Mouse (Mus musculus) kidney, adult 2 months (tissue): ENCODE measurements around the gene Cfap97d1. TPM values are rescaled to one million over a fixed set of nuclear protein-coding genes. Genes with fewer than 3 reads are reported as not detected.

Source experiments
- DNase-seq: peaks from one replicate; pipeline ENCODE4 v3.0.0; 2021
- H3K27ac ChIP-seq: fragments of 200-500 bp; 2 replicates; pipeline ENCODE4 v1.5.1; 2012; ENCODE audit warnings: low read depth, low read length, control low read depth, inconsistent platforms; ENCODE audit not compliant: insufficient read depth
- H3K27me3 ChIP-seq: fragments of 200-500 bp; replicated peaks from 2 replicates; pipeline ENCODE4 v1.6.1; 2012; ENCODE audit warnings: mild to moderate bottlenecking, moderate library complexity, low read length, inconsistent platforms; ENCODE audit not compliant: control insufficient read depth, insufficient read depth
- H3K36me3 ChIP-seq: fragments of 200-500 bp; 2 replicates; pipeline ENCODE4 v1.6.1; 2012; ENCODE audit warnings: mild to moderate bottlenecking, moderate library complexity, low read length, inconsistent platforms; ENCODE audit not compliant: control insufficient read depth, insufficient read depth
- H3K4me1 ChIP-seq: fragments of 200-500 bp; 2 replicates; pipeline ENCODE4 v1.6.1; 2011; ENCODE audit warnings: low read length; ENCODE audit not compliant: control insufficient read depth, insufficient read depth
- H3K4me3 ChIP-seq: fragments of 200-500 bp; 2 replicates; pipeline ENCODE4 v1.5.1; 2011; ENCODE audit warnings: mild to moderate bottlenecking, low read depth, low read length, control low read depth; ENCODE audit not compliant: insufficient read depth
- CTCF ChIP-seq: fragments of 200-500 bp; conservative IDR thresholded peaks from 2 replicates; pipeline ENCODE4 v1.5.1; 2011; ENCODE audit warnings: low read depth, mild to moderate bottlenecking, control low read depth, low read length, moderate library complexity, mixed read lengths; ENCODE audit not compliant: insufficient read depth, insufficient read length
- POLR2A ChIP-seq: fragments of 200-500 bp; IDR thresholded peaks from one replicate; pipeline ENCODE4 v1.6.1; 2011; ENCODE audit warnings: low read depth, low read length, control low read depth
- WGBS: fragments of 180-500 bp; shearing (Covaris S2); methylation state at CpG from one replicate; pipeline ENCODE4 v1.1.7; 2018; 5-methylcytosine and 5-hydroxymethylcytosine counted together
- polyA plus RNA-seq: library from polyadenylated mRNA; depleted of rRNA; stranded (reverse); fragments of >200 nt; gene quantifications from 2 replicates; pipeline ENCODE4 v1.2.3, GENCODE M21; 2012

Cfap97d1 gene
- polyA plus RNA-seq, 1 experiment = not detected

DNA sequence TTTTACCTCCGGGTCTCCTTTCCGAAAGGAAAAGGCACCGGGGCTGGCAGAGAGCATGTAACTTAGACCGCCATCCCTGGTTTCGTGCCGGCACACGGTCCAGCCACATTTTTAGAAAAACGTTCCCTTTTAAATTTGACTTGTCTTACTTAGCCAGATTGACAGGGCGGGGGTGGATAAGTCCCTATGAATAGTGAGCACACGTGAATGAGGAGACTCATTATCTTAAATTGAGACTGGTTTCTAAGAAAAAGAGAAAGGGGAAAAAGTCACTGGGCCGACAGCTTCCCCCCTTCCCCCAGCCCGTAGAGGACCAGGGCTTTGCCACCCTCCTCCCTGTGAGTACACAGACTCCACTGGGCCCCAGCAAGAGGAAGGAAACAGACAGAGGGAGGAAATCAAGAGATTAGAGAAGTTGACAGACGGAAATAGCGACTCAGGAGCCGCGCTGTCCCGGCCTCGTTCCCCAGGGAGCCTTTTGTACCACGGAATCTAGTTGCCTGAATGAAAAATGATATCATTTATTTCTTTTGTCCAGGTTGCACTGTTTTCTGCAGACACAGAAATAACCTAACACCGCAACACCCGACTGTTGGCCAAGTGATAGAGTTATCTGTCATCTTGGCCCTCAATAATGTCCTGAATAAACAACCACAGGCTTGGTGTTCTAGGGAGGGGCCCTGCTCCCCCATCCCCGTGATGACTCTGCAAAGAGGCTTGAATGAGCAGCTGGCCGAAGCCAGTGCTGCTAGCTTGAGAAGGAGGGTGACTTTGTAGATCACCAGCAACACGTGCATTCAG is 31.3 kb upstream of the Cfap97d1 start:
- DNase-seq = peak; percentile 91
- Histone ChIP-seq H3K4me3 (no peak overlapping the region), H3K27ac (peak overlapping the region; percentile 40; the same call in 1 of the 2 replicates), H3K36me3 (no peaks in the 10 kb centered on the region), H3K4me1 (no peaks in the 10 kb centered on the region), H3K27me3 (no peaks in the 10 kb centered on the region)
- TF ChIP-seq POLR2A (no peak), CTCF (no peak)
- WGBS = 35% methylated on average over 24 of the region's 24 CpGs

DNA sequence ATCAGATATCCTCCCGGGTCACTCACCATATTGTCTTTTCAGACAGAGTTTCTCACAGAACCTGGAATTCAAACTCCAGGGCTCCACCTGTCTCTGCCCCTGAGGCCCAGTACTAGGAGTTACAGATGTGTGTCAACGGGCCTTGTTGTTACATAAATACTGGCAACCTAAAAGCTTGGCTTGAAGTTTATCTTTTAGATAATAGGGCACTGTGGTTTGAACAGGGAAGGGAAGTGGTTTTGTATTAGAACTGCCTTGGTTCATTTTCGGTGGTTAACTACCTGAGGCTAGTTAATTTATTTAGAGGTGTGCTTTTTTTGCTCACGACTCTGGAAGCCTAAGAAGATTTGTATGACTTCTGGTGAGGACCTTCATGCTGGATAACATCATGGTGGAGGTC is 30.6 kb upstream of the Cfap97d1 start:
- DNase-seq = no peak
- H3K4me1 ChIP-seq = no peaks in the 10 kb centered on the region
- 42% methylated on average over 4 of the region's 4 CpGs for WGBS
- no peaks in the 10 kb centered on the region for H3K27me3 ChIP-seq
- H3K36me3 ChIP-seq = no peaks in the 10 kb centered on the region
- 0 out of 2 replicates have a peak overlapping the region, but pooled peaks have one; percentile 40 for H3K27ac ChIP-seq
- no peak overlapping the region for H3K4me3 ChIP-seq
- no peak for TF ChIP-seq CTCF
- TF ChIP-seq POLR2A = no peak

DNA sequence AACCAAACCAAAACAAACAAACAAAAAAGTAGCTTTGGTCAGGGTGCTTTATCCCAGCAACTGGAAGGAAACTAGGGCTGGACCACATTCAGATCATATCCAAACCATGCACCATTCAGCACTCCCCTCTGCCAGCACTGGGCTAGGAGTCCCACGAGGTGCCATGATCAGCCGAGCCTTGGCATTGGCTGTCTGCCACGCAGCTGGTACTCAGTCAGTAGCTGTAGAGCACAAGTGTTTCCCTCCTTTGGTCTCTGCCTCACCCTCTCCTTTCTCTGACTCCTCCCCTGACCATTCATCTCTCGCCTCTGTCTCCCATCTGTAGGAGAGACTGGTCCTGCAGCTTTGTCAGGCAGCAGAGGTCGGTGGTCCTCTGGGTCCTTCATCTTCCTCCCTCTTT is 26.6 kb upstream of the Cfap97d1 start:
- Histone ChIP-seq H3K4me3 (no peak overlapping the region), H3K36me3 (no peaks in the 10 kb centered on the region), H3K27ac (no peak overlapping the region), H3K4me1 (no peaks in the 10 kb centered on the region), H3K27me3 (no peaks in the 10 kb centered on the region)
- no peak for TF ChIP-seq POLR2A
- TF ChIP-seq CTCF = no peak
- no peak for DNase-seq
- WGBS = 64% methylated on average over 5 of the region's 5 CpGs

DNA sequence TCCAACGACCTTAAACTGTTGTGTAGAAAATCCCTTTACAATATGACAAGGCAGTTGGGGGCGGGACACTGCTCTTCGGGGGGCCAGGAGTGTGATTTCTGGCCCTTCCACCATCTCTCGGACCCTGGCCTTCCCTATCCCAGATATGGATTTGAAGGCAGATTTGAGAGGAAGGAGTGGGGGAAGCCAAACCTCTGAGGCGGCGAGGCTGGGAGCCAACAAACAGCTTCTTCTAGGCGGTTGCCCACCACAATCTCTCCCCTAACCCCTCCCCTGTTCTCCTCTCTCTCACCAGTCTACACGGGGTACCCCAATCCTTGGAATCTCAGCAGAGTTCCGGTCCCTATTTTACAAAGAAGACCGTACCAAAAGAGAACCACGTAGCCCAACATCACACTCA is 21.0 kb upstream of the Cfap97d1 start:
- TF ChIP-seq POLR2A (no peak), CTCF (no peak)
- Histone ChIP-seq H3K4me3 (no peak overlapping the region), H3K27me3 (peaks cover 5% of the 10 kb centered on the region; the same call in 1 of the 2 replicates), H3K27ac (no peak overlapping the region), H3K36me3 (no peaks in the 10 kb centered on the region), H3K4me1 (no peaks in the 10 kb centered on the region)
- 11% methylated on average over 11 of the region's 11 CpGs for whole genome bisulfite sequencing
- DNase-seq = no peak

DNA sequence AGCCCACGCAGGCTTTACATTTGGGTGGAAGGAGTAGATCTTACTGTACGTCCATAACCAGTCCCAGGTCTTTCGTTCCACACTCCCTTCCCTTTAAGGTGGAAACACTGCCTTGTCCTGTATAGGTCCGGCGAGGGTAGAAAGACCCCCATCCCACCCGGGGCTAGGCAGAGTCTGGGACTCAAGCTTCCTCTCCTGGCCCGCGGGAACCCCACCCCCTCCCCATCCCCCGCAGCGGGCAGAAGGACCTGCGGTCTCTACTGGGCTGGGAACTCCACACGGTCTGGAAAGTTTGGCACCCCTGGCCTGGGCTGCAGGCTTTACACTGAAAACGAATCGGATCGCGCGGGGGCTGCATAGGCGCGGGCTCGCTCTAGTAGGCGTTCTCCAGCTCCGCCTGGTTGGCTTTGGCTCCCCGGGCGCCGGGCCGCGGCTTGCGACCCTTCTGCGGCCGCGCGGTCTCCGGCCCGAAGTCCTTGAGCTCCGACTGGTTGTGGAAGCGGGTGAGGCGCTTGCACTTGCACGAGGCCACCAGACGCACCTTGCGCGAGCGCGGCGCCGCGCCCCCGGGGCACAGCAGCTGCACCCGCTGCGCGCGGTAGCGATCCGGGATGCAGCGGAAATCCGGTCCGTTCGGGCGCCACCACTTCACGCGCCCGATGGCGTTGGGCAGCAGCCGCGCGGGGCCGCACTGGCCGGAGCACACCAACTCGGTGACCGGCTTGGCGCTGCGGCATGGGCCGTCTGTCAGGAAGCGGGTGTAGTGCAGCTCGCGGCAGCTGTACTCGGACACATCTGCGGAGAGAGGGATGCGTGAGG is 20.4 kb upstream of the Cfap97d1 start:
- DNase-seq = peak; percentile 41
- H3K4me3 ChIP-seq = peak overlapping the region; percentile 40

DNA sequence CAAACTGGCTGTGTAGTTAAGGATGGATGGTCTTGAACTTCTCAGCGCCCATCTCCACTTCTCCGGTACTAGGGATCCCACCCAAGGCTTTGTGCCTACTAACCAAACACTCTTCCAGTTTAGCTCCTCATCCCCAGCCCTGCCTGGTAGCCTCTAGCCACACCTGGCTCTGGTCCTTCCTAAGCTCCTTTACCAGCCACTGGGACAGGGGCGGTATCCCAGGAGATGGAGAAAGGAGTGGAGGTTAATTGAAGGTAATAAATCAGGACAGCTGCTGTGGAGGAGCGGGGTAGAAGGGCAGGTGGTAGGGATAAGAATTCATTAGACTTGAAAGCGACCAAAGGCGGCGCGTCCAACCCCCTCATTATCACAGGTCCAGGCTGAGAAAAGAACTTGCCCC is 19.4 kb upstream of the Cfap97d1 start:
- no peak for DNase-seq
- Histone ChIP-seq H3K4me3 (no peak overlapping the region), H3K27ac (no peak overlapping the region), H3K36me3 (no peaks in the 10 kb centered on the region), H3K27me3 (peaks cover 5% of the 10 kb centered on the region; the same call in 1 of the 2 replicates), H3K4me1 (no peaks in the 10 kb centered on the region)
- TF ChIP-seq CTCF (no peak), POLR2A (no peak)
- 44% methylated on average over 8 of the region's 8 CpGs for WGBS

More for the DNA sequence above, 20.4 kb upstream of the Cfap97d1 start:
- H3K27me3 ChIP-seq = peaks cover 5% of the 10 kb centered on the region; the same call in 1 of the 2 replicates
- H3K36me3 ChIP-seq = no peaks in the 10 kb centered on the region
- H3K4me1 ChIP-seq = no peaks in the 10 kb centered on the region
- WGBS = 1% methylated on average over 78 of the region's 78 CpGs
- TF ChIP-seq CTCF (no peak), POLR2A (no peak)
- no peak overlapping the region for H3K27ac ChIP-seq

GRCm38 (mm10) chr11:101965553-101965952 is 18.5 kb upstream of the Cfap97d1 start:
- peaks cover 5% of the 10 kb centered on the region; the same call in 1 of the 2 replicates for H3K27me3 ChIP-seq
- no peaks in the 10 kb centered on the region for H3K36me3 ChIP-seq
- H3K27ac ChIP-seq = no peak overlapping the region
- no peak for DNase-seq
- TF ChIP-seq POLR2A = no peak
- TF ChIP-seq CTCF = no peak
- H3K4me3 ChIP-seq = no peak overlapping the region
- H3K4me1 ChIP-seq = no peaks in the 10 kb centered on the region
- 11% methylated on average over 2 of the region's 2 CpGs for WGBS
